Mouse (Mus musculus) limb, embryonic 11.5 days (tissue): Measurements from ENCODE around the gene Klhl22. TPM values are rescaled to one million over a fixed set of nuclear protein-coding genes. Genes with fewer than 3 reads are reported as not detected.

Experiments used
- ATAC-seq: fragments of 200-750 bp; cut with Nextera tagmentation; 2 replicates; pipeline ENCODE4 v1.8.0; 2017; ENCODE audit warnings: low read depth; ENCODE audit not compliant: insufficient number of reproducible peaks, low FRiP score, low TSS enrichment
- DNase-seq: peaks from one replicate; pipeline ENCODE4 v3.0.0-alpha.2; 2015; ENCODE audit warnings: low spot score
- H3K27ac ChIP-seq: fragments of 300-500 bp; sonication (generic); replicated peaks from 2 replicates; pipeline ENCODE4 v1.5.1; 2014; ENCODE audit warnings: low read depth, mild to moderate bottlenecking, low read length
- H3K27me3 ChIP-seq: fragments of 300-500 bp; sonication (generic); 2 replicates; pipeline ENCODE4 v1.6.1; 2014; ENCODE audit warnings: mild to moderate bottlenecking, low read length, mixed read lengths; ENCODE audit not compliant: control insufficient read depth, insufficient read depth
- H3K36me3 ChIP-seq: fragments of 300-500 bp; sonication (generic); 2 replicates; pipeline ENCODE4 v1.6.1; 2014; ENCODE audit warnings: mild to moderate bottlenecking, low read length, moderate library complexity, mixed read lengths; ENCODE audit not compliant: control insufficient read depth, insufficient read depth
- H3K4me1 ChIP-seq: fragments of 300-500 bp; sonication (generic); 2 replicates; pipeline ENCODE4 v1.6.1; 2014; ENCODE audit warnings: low read length, mixed read lengths; ENCODE audit not compliant: control insufficient read depth, insufficient read depth
- H3K4me2 ChIP-seq: fragments of 300-500 bp; sonication (generic); 2 replicates; pipeline ENCODE4 v1.6.1; 2014; ENCODE audit warnings: low read depth, mild to moderate bottlenecking, moderate library complexity; ENCODE audit not compliant: severe bottlenecking
- H3K4me3 ChIP-seq: fragments of 300-500 bp; sonication (generic); 2 replicates; pipeline ENCODE4 v1.5.1; 2014; ENCODE audit warnings: low read depth, low read length
- H3K9ac ChIP-seq: fragments of 300-500 bp; sonication (generic); 2 replicates; pipeline ENCODE4 v1.6.1; 2014; ENCODE audit warnings: mild to moderate bottlenecking, low read length
- H3K9me3 ChIP-seq: fragments of 300-500 bp; sonication (generic); 2 replicates; pipeline ENCODE4 v1.6.1; 2016; ENCODE audit warnings: low read length; ENCODE audit not compliant: control insufficient read depth
- WGBS: fragments of 180-500 bp; shearing (Covaris S2); extraction: QIAGEN DNeasy Blood & Tissue Kit; methylation state at CpG from one replicate; pipeline ENCODE4 v1.1.7; 2014; 5-methylcytosine and 5-hydroxymethylcytosine counted together
- polyA plus RNA-seq: library from polyadenylated mRNA; unstranded; fragments of >200 nt; fragmentation: Nextera tagmentation; extraction: Ambion mirVana; gene quantifications from 2 replicates; pipeline ENCODE4 v1.2.1, GENCODE M21; 2014

Gene Klhl22
- polyA plus RNA-seq = 68.2 and 68.7 TPM in 2 replicates

GRCm38 (mm10) chr16:17759344-17759773, at the start of gene Klhl22:
Gene Klhl22 (plus strand): TSS chr16:17759618.
- H3K27me3 ChIP-seq = no peaks in the 10 kb centered on the region
- H3K4me3 ChIP-seq = peak within 1 kb of the TSS; percentile 47
- 2% methylated on average over 28 of the region's 28 CpGs for WGBS

GRCm38 (mm10) chr16:17717791-17718190, 41.6 kb upstream of the Klhl22 start:
- no peak overlapping the region for H3K27ac ChIP-seq
- H3K36me3 ChIP-seq = no peaks in the 10 kb centered on the region
- H3K4me2 ChIP-seq = no peak overlapping the region
- H3K4me3 ChIP-seq = no peak overlapping the region
- WGBS = 94% methylated on average over 1 of the region's 1 CpGs
- H3K4me1 ChIP-seq = no peaks in the 10 kb centered on the region
- no peaks in the 10 kb centered on the region for H3K9me3 ChIP-seq
- H3K27me3 ChIP-seq = no peaks in the 10 kb centered on the region
- ATAC-seq (no peak), DNase-seq (no peak)
- no peak overlapping the region for H3K9ac ChIP-seq

More at GRCm38 (mm10) chr16:17759344-17759773, at the start of gene Klhl22:
- peak within 1 kb of the TSS; percentile 52; the same call in 1 of the 2 replicates for H3K27ac ChIP-seq
- peak within 1 kb of the TSS; percentile 92 for H3K9ac ChIP-seq
- H3K4me1 ChIP-seq = peaks cover 12% of the 10 kb centered on the region
- ATAC-seq = peak; percentile 90
- peak within 1 kb of the TSS; percentile 93 for H3K4me2 ChIP-seq
- H3K36me3 ChIP-seq = no peaks in the 10 kb centered on the region
- peak; percentile 94 for DNase-seq
- no peaks in the 10 kb centered on the region for H3K9me3 ChIP-seq

DNA sequence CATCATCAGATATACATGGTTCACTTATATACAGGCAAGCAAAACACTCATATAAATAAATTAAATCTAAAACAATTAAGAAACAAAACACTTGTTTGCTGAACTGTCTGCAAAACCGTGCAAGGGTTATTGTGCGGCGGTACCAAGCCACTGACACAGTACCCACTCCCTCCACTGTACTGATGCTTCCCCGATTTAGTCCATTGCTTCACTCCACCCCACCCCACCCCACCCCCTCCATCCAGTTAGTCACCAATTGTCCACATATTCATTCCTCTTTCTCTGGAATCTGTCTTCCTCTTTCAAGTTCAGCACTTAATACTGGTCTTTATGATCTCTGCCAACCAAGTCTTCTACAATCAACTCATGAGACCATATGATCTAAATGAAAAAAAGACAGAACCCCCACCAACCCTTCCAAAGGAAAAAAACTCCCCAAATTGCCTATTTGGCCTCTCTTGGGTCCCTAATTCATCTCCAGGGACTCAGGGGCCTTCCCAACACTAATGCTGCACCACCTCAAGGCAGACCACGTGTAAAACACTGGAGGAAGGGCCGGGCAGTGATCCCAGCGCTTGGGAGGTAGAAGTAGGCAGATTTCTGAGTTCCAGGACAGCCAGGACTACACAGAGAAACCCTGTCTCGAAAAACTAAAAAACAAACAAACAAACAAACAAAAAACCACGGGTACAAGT, 38.2 kb upstream of the Klhl22 start:
- no peak overlapping the region; the same call in 1 of the 2 replicates for H3K9ac ChIP-seq
- no peaks in the 10 kb centered on the region for H3K36me3 ChIP-seq
- peak overlapping the region; percentile 69 for H3K4me2 ChIP-seq
- no peak for ATAC-seq
- peak overlapping the region; percentile 95; the same call in 1 of the 2 replicates for H3K4me3 ChIP-seq
- no peaks in the 10 kb centered on the region for H3K4me1 ChIP-seq
- no peak for DNase-seq
- WGBS = 67% methylated on average over 9 of the region's 9 CpGs
- no peak overlapping the region for H3K27ac ChIP-seq
- no peaks in the 10 kb centered on the region for H3K27me3 ChIP-seq
- H3K9me3 ChIP-seq = no peaks in the 10 kb centered on the region

DNA sequence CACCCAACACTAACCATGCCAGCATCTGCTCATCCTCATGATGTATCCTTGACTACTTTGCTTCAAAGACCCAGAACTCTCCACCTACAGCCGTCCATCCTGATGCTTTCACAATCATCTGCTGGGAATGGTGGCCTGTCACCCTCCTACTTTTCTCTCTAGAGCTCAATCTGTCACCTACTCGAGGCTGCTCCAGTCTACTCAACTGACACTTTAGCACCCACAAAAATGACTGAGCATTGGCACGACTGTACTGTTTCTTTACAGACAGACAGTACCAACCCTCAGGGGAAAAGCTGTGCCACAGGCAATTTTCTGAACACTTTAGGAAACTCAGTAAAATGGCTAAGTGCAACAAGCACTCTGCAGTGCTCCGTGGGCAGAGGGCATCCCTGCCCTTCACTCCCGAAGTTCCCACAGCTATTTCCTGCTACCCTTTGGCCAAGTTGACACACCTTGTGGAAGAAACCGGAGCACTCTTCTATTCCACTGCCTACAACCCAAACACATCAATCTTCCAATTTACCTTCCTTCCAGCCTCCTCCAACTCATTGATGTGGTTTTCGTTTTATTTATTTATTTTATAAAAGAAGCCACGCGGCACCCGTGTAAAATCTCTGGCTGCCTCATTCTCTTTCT, 37.5 kb upstream of the Klhl22 start:
- 9% methylated on average over 10 of the region's 10 CpGs for WGBS
- ATAC-seq = no peak

DNA sequence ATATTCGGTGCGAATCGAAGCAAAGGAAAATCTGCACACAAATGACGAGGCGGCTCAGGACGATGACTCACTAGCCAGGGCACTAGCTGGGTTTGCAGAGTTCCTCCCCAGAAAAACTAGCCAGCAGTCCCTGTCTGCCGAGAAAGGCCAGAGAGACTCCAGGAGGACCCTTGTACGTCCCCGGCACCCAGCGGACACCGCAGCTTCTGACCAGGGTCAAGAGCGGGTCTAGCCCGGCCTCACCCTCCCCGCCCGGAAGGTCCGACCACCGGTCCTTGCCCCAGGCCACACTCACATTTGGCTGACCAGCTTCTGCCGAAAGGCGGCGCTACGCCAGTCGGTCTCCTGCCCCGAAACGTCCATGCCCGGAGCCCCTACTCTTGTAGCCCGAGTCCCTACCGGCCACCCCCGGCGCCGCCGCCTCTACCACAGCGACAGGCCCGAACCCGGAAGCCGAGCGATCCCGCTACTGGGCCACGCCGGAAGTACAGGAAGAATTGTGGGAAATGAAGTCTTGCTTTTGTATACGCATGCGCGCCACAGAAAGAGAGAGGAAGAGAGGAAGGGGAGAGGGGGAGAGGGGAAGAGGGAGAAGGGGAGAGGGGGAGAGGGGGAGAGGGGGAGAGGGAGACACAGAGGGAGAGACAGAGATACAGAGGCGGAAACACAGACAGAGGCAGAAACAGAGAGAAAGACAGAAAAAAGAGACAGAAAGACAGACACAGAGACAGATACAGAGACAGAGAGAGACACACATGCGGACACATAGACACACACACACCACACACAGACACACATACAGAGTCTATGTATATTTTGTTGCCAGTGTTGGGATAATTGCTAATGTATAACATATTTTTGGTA, 36.7 kb upstream of the Klhl22 start:
- no peaks in the 10 kb centered on the region for H3K27me3 ChIP-seq
- peak overlapping the region; percentile 69 for H3K4me2 ChIP-seq
- H3K27ac ChIP-seq = no peak overlapping the region; the same call in 1 of the 2 replicates
- H3K36me3 ChIP-seq = no peaks in the 10 kb centered on the region
- DNase-seq = peak; percentile 92
- H3K4me3 ChIP-seq = peak overlapping the region; percentile 95
- H3K9me3 ChIP-seq = no peaks in the 10 kb centered on the region
- 0 out of 2 replicates have a peak, but pooled peaks cover 2% of the 10 kb centered on the region for H3K4me1 ChIP-seq
- H3K9ac ChIP-seq = peak overlapping the region; percentile 83
- ATAC-seq = peak; percentile 84
- WGBS = 2% methylated on average over 44 of the region's 44 CpGs

More for the DNA sequence above, 37.5 kb upstream of the Klhl22 start:
- no peaks in the 10 kb centered on the region for H3K27me3 ChIP-seq
- H3K4me2 ChIP-seq = peak overlapping the region; percentile 69
- H3K9me3 ChIP-seq = no peaks in the 10 kb centered on the region
- no peaks in the 10 kb centered on the region for H3K4me1 ChIP-seq
- H3K9ac ChIP-seq = peak overlapping the region; percentile 83
- H3K27ac ChIP-seq = no peak overlapping the region; the same call in 1 of the 2 replicates
- peak overlapping the region; percentile 95 for H3K4me3 ChIP-seq
- no peak for DNase-seq
- H3K36me3 ChIP-seq = no peaks in the 10 kb centered on the region

GRCm38 (mm10) chr16:17723325-17723626, 36.1 kb upstream of the Klhl22 start:
- DNase-seq (no peak), ATAC-seq (no peak)
- Histone ChIP-seq H3K36me3 (no peaks in the 10 kb centered on the region), H3K27me3 (no peaks in the 10 kb centered on the region), H3K4me1 (0 out of 2 replicates have a peak, but pooled peaks cover 2% of the 10 kb centered on the region), H3K27ac (no peak overlapping the region), H3K4me2 (no peak overlapping the region), H3K4me3 (no peak overlapping the region), H3K9me3 (no peaks in the 10 kb centered on the region), H3K9ac (no peak overlapping the region)
- 82% methylated on average over 1 of the region's 1 CpGs for WGBS

DNA sequence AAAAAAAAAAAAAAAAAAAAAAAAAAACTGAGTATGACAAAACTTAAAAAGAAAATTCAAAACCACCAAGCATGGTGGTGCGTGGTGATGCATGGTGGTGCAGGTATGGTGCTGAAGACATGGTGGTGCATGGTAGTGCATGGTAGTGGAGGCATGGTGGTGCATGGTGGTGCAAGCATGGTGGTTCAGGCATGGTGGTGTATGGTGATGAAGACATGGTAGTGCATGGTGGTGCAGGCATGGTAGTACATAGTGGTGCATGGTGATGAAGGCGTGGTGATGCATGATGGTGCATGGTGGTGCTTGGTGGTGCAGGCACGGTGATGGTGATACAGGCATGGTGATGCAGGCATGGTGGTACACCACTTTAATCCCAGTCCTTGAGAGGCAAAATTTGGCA, 35.0 kb upstream of the Klhl22 start:
- WGBS = 95% methylated on average over 3 of the region's 3 CpGs
- H3K4me2 ChIP-seq = no peak overlapping the region
- H3K9ac ChIP-seq = no peak overlapping the region
- ATAC-seq (peak; percentile 64; the same call in 1 of the 2 replicates), DNase-seq (no peak)
- no peaks in the 10 kb centered on the region for H3K36me3 ChIP-seq
- no peaks in the 10 kb centered on the region for H3K27me3 ChIP-seq
- no peaks in the 10 kb centered on the region for H3K9me3 ChIP-seq
- H3K4me1 ChIP-seq = 0 out of 2 replicates have a peak, but pooled peaks cover 2% of the 10 kb centered on the region
- H3K4me3 ChIP-seq = no peak overlapping the region
- no peak overlapping the region for H3K27ac ChIP-seq
